Mouse (Mus musculus) neutrophil, adult 83 days (primary cell): ENCODE results near the gene Nobox. TPM values are rescaled to one million over a fixed set of nuclear protein-coding genes. Genes with fewer than 3 reads are reported as not detected.

Source experiments
- total RNA-seq, 2 experiments: library from RNA; stranded (reverse); gene quantifications; one replicate each; pipeline ENCODE4 v1.2.4; 2023

Gene Nobox
- not detected for total RNA-seq

GRCm38 (mm10) chr6:43309454-43309853 lies at the start of gene Nobox:
Gene Nobox (minus strand): TSS chr6:43309554.

GRCm38 (mm10) chr6:43265363-43266041 lies 43.9 kb downstream of the Nobox start, which contains the start of gene Arhgef5:
Gene Arhgef5 (plus strand): TSS chr6:43265582.

Other genes with a start within 250 kb of the Nobox start
- gene Olfr441, start 203.2 kb downstream of the Nobox start, total RNA-seq, result not detected
- gene Olfr237-ps1, start 163.0 kb downstream of the Nobox start, total RNA-seq, result not detected
- not detected for gene Olfr437, start 146.3 kb downstream of the Nobox start, total RNA-seq
- not detected for gene Olfr13, start 137.4 kb downstream of the Nobox start, total RNA-seq
- gene Olfr435, start 112.4 kb downstream of the Nobox start, total RNA-seq, result not detected
- not detected for gene Olfr434, start 96.5 kb downstream of the Nobox start, total RNA-seq
- gene Olfr47, start 78.0 kb downstream of the Nobox start, total RNA-seq, result not detected
- 1 to 10 TPM in 1 of 2 experiments, under 1 TPM in 1; 0.44 to 1.4 TPM for gene Arhgef5, start 44.0 kb downstream of the Nobox start, total RNA-seq